Mouse (Mus musculus): ENCODE measurements around the gene Gjb1. TPM values are rescaled to one million over a fixed set of nuclear protein-coding genes. Genes with fewer than 3 reads are reported as not detected.
"Not testable (repeated sequence)": the region's sequence is repeated elsewhere in the genome, so short reads cannot be mapped to it uniquely, and the experiment has no call there.

Gjb1 gene
- 15.3 and 17.3 TPM in 2 replicates for polyA plus RNA-seq (2012; rRNA removed)

DNA sequence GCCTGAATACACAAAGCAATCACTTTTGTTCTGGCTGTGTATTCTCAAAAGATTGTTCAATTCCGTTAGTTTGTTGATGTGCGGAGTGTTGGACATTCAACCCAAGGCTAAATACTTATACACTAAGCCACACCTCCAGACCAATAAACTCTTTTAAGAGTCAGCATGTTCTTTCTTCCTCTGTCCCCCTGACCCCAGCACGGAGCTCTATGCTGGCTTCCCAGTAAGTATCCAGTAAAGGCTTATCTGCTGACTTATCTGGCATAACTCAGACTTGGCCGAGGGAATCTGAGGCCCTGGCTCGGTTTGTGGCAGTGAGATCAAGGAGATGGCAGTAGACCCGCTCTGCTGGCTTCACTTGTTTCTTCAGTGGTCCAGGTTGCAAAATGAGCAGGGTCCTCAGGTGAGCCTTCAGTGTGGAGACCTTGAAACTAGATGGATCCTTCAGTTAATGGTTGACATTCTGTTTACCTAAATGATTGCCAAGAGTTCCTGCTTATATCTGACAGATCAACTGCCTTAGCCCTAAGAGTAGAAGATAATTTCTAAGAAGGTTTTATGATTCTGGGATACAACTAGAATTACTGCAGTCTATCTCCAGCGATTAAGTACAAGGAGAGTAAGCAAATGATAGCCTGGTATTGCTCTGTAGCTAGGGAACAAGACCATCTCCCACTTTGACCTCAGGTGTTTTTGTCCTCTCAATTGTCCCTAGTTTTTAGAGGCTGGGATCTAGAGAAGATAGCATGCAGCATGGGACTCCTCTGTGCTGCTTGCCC lies at the start of gene Gjb1:
Gjb1 (plus strand) TSS at position 189 of the 779 bp plus-strand sequence.
- DNase-seq (ENCODE audit: extremely low spot score in 1 of 2, low spot score in 1 of 2), result no peak

DNA sequence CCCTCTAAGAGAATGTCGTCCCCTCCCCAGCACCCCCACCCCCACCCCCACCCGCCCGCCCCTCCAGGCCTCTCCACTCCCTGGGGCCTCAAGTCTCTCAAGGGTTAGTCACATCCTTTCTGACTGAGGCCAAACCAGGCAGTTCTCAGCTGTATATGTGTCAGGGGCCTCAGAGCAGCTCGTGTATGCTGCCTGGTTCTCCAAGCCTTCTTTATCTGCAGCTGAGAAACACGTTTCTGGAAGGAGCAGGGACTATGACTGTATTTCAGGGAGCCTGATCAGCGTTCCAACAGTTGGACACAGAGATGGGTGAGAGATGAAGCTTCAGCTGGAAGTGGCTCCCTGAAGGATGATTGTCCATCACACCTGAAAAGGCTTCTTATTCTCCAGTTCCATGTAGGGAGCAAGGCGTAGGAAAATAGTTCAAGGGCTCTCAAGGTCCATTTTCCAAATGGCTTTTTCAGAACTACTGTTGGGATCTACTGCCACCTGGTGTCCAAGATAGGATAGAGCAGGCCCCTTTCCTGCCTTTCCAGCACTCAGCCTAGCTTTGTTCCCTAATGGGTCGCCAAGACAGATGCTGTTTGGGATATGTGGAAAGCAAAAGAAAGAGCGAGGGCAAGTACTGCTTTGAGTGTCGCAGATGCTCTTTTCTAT lies 46.7 kb upstream of the Gjb1 start:
- peak in 1 of 2 experiments; percentile 86 for DNase-seq (ENCODE audit: extremely low spot score in 1 of 2, low spot score in 1 of 2)

DNA sequence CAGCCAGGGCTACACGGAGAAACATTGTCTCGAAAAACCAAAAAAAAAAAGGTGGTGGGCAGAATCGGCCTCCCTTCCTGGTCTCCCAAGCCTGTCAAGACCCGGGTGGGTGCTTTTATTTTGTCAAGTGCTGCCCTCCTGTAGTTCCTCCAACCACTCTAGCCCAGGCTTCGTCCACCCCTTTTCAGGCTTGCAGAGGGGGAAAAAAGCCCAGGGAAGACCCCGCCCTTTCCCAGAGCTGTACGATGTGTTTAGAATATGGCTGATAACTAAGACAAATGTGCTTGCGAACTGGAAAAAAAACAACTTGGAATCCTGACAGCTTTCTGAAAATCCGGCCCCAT lies 44.2 kb upstream of the Gjb1 start:
- DNase-seq (ENCODE audit: extremely low spot score in 1 of 2, low spot score in 1 of 2), result no peak

DNA sequence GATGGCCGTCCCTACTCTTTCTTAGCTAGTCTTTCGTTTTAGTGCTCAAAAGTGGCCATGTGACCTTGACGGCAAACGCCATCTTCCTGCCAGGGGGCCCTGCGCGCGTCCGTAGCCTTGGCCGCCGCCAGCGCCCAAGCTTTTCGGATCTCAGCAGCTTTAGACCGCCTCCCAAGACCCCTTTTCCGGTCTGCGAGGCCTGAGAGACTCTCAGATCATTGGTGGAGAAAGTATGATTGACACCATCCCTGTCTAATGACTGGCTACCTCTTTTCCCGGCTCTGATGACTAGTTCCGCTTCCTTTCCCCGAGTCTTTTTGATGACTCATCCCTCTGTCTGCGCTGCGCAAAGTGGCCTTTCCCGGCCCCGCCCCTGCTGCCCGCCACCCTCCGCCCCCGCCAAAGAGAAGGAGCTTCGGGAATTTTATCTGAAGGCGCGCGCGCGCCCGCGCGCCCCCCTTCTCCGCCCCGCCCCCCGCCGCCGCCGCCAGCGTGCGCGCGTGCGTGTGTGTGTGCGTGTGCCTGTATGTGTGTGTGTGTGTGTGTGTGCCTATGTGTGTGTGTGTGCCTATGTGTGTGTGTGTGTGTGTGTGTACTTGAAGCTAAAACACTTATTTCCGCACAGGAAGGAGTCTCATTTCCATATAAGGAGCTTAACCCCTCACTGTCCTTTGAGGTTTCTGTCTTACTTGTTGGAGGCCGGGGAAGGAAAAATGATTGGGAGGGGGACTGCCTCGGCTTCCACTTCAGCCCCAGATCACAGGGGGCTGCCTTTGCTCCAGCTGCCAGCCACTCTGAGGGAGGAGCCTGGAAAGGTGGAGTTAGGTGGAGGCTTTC lies 43.6 kb upstream of the Gjb1 start:
- peak; percentile 90 for DNase-seq (ENCODE audit: extremely low spot score in 1 of 2, low spot score in 1 of 2)

DNA sequence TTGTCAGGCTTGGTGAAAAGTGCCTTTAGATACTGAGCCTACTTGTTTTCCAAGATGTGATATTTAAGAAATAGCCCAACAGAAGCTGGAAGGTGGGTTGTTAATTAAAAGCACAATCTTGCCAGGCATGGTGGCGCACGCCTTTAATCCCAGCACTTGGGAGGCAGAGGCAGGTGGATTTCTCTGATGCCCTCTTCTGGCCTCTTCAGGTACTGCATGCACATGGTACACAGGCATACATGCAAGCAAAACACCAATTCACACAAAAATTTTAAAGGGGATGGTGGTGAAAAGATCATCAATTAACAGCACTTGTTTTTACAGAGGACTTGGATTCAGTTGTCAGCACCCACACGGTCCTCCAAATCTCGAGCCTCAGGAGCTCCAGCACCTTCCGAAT lies 41.6 kb upstream of the Gjb1 start:
- DNase-seq (ENCODE audit: extremely low spot score in 1 of 2, low spot score in 1 of 2), result no peak

DNA sequence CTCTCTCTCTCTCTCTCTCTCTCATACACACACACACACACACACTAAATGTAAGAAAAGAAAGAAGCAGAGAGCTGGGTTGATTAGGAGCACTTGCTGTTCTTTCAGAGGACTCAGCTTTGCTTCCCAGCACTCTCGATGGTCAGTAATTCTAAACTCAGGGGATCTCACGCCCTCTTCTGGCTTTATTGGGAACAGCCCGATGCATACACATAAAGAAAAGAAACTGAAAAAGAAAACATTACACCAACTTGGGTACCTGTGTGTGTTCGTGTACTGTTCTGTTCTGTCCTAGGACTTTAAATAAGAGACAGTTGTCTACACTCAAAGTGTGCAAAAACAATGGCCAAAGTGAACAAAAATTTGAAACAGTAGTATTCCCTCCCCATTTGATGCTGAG lies 37.5 kb upstream of the Gjb1 start:
- no peak for DNase-seq (ENCODE audit: extremely low spot score in 1 of 2, low spot score in 1 of 2)

DNA sequence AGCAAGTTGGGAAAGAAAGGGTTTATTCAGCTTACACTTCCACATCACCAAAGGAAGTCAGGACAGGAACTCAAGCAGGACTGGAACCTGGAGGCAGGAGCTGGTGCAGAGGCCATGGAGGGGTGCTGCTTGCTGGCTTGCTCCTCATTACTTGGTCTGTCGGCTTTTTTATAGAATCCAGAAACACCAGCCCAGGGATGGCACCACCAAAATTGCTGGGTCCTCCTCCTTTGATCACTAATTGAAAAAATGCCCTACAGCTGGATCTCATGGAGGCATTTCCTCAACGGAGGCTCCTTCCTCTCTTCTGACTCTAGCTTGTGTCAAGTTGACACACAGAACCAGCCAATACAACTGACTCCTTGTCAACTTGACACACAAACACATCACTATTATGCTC lies 33.3 kb upstream of the Gjb1 start:
- DNase-seq (ENCODE audit: extremely low spot score in 1 of 2, low spot score in 1 of 2), result not testable (repeated sequence)

DNA sequence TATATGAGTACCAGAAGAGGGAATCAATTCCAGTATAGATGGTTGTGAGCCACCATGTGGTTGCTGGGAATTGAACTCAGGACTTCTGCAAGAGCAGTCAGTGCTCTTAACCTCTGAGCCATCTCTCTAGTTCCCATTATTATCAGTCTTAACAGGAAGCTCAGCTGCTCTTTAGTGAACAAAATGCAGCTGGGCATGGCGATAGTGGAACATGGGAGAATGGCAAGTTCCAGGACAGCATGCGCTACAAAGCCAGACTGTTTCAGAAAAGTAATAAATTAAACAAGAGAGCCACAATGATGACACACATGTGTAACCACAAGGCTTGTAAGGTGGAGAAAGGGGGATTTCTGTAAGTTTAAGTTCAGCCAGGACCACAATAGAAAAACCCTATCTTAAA lies 30.7 kb upstream of the Gjb1 start:
- no peak for DNase-seq (ENCODE audit: extremely low spot score in 1 of 2, low spot score in 1 of 2)

DNA sequence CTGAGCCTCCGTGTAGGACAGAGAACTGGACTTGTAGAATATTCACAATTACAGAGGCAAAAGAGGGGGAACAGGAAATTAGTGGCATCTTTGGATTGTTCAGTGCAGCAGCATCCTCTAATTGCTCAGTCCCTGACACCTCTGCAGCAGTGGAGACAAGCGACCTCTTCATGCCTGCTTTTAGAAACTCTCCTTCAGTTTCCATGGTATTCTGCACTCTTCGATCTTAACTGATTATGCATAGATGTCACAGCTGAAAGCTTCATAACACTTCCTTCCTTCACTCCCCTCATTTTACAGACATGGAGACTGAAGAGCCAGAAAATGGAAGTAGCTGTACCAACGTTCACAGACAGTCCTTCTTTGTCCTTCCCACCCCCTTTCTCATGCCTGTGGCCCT lies 29.7 kb upstream of the Gjb1 start:
- no peak for DNase-seq (ENCODE audit: extremely low spot score in 1 of 2, low spot score in 1 of 2)

DNA sequence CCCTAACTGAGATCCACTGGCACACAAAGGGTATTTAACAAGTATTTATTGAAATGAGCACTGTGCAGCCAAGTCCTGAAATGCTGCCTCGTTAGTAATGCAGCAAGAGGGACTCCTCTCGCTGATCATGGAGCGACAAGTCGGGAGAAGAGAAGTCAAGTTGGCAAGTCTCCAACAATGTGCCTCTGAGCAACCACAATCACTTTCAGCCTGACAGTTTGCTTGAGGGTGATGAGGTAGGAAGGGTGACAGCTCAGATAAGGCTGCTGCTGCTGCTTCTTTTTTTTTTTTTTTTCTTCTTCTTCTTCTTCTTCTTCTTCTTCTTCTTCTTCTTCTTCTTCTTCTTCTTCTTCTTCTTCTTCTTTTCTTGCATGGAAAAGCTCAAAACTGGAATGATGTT lies 25.0 kb upstream of the Gjb1 start:
- DNase-seq (ENCODE audit: extremely low spot score in 1 of 2, low spot score in 1 of 2), result no peak

DNA sequence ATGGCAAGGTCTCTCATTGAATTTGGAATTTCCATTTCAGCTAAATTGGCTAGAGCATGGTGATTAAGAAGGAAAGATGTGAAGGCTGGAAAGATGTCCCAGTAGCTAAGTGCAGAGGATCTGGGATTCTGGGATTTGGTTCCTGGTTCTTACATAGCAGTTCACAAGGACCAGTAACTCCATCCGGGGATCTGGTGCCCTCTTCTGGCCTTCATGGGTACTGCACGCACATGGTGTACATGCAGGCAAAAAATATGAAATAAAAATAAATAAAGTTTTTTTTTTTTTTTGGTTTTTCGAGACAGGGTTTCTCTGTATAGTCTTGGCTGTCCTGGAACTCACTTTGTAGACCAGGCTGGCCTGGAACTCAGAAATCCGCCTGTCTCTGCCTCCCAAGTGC lies 17.3 kb upstream of the Gjb1 start:
- not testable (repeated sequence) for DNase-seq (ENCODE audit: extremely low spot score in 1 of 2, low spot score in 1 of 2)

DNA sequence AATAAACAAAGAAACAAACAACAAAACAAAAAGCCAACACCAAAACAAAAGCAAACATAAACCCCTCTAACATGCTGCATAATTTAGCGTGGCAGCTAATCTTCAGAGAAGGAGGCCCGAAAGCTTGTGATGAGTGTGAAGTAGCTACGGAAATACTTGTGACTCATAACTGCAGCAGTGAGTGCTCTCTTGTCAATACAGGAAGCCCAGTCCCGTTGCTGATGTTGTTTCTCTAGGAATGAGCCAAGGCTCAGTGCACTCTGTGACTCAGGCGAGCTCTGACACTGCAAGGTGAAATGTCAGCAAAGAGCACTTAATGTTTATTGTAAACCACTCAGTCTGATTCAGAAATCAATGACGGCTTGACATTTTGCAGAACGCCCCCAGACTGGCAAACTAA lies 7.2 kb upstream of the Gjb1 start:
- DNase-seq (ENCODE audit: extremely low spot score in 1 of 2, low spot score in 1 of 2), result no peak

DNA sequence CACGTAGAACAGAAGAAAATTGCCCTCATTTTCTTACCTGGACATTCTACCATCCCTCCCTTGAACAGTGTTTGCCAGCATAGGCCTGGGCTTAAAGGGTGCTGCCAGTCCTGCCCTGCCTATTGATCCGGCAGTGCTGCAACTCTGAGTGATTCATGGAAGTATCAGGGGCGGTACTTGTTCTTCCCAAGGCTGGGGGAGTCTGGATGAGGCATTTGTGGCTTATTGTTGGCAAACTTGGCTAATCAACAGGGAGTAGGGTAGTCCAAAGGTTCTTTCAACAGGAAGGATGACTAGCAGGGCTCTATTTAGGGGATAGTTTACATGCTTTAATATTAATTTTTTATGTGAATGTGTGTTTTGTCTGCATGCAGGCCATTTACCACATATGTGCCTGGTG lies 5.6 kb upstream of the Gjb1 start:
- DNase-seq (ENCODE audit: extremely low spot score in 1 of 2, low spot score in 1 of 2), result no peak

DNA sequence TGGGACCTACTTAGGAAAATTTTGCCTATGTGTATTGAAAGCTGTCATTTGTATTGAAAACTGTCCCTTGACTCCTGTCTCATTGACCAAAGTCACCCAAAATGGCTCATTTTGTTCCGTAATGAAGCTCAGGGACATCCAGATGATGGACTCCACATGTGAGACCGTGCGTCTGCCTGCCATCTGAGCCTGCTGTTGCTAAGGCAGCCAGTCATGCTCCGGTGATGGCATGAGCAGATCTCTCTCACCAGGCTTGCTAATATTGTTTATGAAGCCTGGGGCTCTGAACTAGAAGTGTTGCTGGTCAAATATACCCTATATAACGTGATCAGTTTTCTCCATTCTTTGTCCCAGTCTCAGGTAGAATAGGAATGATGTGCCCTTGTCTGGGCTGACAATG lies 3.2 kb upstream of the Gjb1 start:
- no peak for DNase-seq (ENCODE audit: extremely low spot score in 1 of 2, low spot score in 1 of 2)

DNA sequence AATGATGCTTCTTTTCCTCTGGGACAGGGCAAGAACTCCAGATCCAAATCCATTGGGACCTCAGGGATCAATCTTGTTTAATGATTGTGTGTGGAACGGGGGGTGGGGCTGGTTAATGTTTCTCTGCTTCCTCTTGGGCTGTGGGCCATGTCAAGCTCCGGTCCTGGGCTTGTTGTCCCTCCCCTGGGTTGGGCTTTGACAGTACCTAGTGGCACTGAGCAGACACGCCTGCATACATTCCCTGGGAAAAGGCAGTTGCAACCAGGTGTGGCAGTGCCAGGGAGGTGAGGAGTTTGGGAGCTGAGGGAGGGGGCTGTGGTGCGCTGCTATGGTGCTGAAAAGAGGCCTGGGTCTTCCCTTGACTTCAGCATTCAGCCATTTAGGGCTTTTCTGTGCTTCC lies 898 bp downstream of the Gjb1 start:
- no peak for DNase-seq (ENCODE audit: extremely low spot score in 1 of 2, low spot score in 1 of 2)

DNA sequence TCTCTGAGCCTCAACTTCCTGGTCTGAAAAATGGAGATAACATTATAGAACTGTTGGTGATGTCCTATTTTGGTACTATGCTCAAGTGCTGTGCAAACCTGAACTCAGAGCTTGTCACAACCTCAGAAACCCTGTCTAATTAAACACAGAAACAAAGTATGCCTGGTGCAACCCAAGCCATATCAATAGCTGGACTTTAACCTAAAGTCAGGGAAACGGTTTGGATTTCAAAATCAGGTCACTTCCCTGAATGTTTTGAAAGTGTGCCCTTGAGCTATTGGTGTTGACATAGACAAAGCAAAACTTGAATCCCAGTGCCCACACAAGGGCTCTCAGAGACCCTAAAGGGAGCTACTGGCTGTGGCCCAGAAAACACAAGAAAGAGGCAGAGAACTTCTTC lies 3.6 kb downstream of the Gjb1 start:
- DNase-seq (ENCODE audit: extremely low spot score in 1 of 2, low spot score in 1 of 2), result no peak

DNA sequence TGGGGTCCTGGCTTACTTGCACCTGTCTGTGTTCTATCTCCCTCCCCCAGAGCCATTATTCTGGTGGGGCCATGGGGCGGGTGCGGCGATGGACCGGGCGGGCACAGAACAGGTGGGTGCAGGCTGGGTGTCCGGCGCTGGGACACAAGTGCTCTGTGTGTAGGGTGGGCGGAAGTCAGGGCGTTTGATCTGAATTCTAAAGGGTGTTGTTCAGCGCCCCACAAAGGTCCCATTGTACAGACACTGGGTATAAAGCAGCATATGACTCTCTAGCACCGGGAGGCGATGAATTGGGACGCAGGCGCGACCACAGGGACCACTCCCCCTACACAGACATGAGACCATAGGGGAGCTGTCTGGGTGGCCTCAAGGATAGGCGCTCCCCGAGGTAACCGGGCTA lies 7.3 kb downstream of the Gjb1 start:
- DNase-seq (ENCODE audit: extremely low spot score in 1 of 2, low spot score in 1 of 2), result no peak

DNA sequence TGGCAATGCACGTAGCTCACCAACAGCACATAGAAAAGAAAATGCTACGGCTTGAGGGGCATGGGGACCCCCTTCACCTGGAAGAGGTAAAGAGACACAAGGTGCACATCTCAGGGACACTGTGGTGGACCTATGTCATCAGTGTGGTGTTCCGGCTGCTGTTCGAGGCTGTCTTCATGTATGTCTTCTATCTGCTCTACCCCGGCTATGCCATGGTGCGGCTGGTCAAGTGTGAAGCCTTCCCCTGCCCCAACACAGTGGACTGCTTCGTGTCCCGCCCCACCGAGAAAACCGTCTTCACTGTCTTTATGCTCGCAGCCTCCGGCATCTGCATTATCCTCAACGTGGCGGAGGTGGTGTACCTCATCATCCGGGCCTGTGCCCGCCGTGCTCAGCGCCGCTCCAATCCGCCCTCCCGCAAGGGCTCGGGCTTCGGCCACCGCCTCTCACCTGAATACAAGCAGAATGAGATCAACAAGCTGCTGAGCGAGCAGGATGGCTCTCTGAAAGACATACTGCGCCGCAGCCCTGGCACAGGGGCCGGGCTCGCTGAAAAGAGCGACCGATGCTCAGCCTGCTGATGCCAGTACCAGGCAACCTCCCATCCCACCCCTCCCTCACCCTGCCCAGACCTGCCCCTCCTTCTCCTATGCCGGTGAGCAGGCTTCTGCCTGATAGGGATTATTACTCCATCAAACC lies 8.4 kb downstream of the Gjb1 start:
- peak in 1 of 2 experiments; percentile 25 for DNase-seq (ENCODE audit: extremely low spot score in 1 of 2, low spot score in 1 of 2)

DNA sequence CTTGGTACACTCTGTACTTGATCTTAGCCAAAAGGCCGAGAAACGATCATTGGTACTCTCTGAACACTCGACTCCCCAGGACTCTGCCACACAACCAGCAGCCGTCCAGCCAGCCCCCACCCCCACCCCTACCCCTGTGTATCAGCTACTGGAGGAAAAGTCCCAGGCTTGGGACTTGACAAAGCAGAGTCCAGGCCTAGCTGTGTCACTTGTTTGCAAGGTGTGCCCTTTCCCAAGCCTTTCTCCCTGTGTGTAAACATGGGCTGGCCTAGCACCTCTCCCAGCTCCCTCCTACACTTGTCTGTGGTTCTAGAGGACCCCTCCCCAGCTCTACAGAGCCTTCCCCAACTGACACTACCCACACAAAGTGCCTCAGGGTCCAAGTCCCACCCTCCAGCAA lies 10.0 kb downstream of the Gjb1 start:
- DNase-seq (ENCODE audit: extremely low spot score in 1 of 2, low spot score in 1 of 2), result no peak

DNA sequence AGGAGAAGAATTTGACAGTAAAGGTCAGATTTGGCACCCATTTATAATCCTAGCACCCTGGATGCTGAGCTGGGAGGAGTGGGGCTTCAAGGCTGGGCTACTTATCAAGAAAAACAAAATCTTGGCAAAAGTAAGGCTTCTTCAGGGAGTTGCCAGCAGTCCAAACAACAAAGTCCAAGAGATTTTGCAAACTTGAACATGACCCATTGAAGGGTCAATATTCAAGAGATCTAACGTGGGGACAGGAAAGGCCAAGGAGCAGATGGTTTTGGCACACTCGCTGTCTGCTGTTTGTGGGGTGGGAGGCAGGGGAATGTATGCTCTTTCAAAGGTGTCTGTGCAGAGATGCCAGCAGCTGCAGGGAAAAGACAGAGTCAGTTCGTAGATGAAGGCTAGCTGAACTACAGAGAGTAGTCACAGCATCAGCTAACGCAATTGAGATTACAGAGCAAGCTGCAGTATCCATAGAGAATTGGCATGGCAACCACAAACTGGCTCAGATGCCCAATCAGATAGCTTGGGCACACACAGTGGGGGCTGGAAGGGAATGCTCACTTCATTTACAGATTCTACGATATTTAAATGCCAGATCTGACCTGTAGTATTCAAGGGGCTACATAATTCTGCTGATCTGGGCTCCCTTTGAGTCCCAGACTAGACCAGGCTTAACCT lies 12.8 kb downstream of the Gjb1 start:
- peak in 1 of 2 experiments; percentile 16 for DNase-seq (ENCODE audit: extremely low spot score in 1 of 2, low spot score in 1 of 2)
